Mouse (Mus musculus) embryonic stem cell, embryonic (primary cell): Measurements from ENCODE around the gene Arntl2.

Source experiments
- CTCF ChIA-PET, 4 experiments: fragments of 300-600 bp in 2 of 4; fragments of 350-600 bp in 2 of 4; sonication (Branson Sonifier 250); formaldehyde crosslinking; loops; one replicate each; lab custom pipeline; 2022; ENCODE audit warnings: inconsistent platforms in 2 of 4; lab: Charles Lee
- POLR2A ChIA-PET, 4 experiments: fragments of 300-600 bp in 2 of 4; fragments of 350-600 bp in 2 of 4; sonication (Branson Sonifier 250); formaldehyde crosslinking; loops; one replicate each; lab custom pipeline; 2022; ENCODE audit warnings: antibody characterized with exemption in 4 of 4, inconsistent platforms in 1 of 4; lab: Charles Lee

Gene Arntl2

DNA sequence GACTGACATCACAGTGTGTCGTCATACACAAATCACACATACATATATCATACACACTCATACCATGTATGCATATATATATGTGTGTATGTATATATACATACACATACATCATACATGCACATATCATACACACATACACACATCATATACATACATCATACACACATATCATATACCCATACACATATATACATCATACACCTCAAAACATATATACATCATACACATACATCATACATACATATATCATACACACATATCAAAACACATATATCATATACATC, 29.6 kb downstream of the Arntl2 start:
- CTCF ChIA-PET, result interaction anchor here (0.5 to 2.2 kb wide), 33 partner anchors 7 to 1127 kb away, joined by 3 to 9 read pairs (median 4); partner anchors contain the start of gene Rep15 (in 1 of the 4)
- POLR2A ChIA-PET, result no interaction called here

DNA sequence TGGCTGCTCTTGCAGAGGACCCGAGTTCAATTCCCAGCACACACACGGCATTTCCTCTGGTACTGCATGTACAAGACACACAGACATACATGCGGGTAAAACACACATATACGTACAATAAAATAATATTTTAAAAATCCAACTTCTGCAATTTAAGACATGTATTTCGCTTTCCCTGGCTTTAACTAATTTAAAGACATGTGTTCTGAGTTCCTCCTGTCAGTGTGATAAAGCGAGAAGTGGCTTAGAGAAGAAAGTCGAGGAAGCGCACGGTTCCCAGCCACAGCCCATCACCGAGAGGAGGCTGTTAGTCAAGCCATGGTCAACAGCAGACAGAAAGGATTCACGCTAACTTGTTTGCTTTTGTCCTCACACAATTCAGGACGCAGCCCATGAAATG, 35.5 kb downstream of the Arntl2 start:
- ChIA-PET CTCF (interaction anchor here in 2 of 4 experiments (1.0 to 3.6 kb wide), 2 partner anchors 147 to 163 kb away, joined by 3 to 31 read pairs; no protein-coding TSS in a partner anchor), POLR2A (no interaction called here)

DNA sequence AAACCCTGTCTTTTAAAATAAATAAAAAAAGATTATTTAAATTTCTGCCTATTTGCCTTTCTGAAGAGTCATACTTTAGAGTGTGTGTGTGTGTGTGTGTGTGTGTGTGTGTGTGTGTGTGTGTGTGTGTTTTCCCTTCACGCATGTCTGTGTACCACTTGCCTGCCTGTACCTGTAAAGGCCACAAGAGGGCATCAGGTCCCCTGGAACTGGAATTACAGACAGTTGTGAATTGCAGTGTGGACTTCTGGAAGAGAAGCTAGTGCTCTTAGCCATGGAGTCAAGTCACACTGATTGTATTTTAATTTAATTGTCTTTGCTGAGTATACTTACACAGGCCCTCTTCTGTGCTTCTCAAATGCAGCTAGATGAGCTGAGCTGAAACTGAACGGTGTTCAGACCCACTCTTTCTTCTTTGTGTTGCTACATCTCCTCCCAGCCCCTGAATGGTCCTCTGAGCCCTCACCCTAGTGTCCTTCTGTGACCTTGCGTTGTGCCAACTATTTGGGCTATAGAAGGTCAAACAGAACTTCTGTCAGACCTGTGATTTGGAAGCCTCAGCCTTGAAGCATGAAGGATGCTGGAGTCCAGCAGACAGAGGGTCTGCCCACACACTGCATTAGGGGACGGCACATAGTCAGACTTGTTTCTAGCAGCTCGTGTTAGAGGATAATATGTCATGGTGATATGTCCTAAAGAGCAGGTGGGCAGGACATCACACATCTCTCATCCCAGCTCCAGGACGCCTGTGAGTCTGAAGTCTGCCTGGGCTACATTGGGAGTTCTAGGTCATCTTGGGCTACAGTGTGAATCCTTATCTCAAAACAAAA, 37.8 kb downstream of the Arntl2 start:
- ChIA-PET POLR2A (interaction anchor here in 3 of 4 experiments (0.6 to 1.1 kb wide), 12 partner anchors 24 to 1548 kb away, joined by 3 to 8 read pairs (median 4); partner anchors contain the start of gene Ppfibp1 (in 1 of the 3)), CTCF (interaction anchor here (0.5 to 3.6 kb wide), 53 partner anchors 9 to 701 kb away, joined by 3 to 31 read pairs (median 4); partner anchors contain the start of genes Rep15 (in 1 of the 4) and Smco2 (in 1 of the 4))

DNA sequence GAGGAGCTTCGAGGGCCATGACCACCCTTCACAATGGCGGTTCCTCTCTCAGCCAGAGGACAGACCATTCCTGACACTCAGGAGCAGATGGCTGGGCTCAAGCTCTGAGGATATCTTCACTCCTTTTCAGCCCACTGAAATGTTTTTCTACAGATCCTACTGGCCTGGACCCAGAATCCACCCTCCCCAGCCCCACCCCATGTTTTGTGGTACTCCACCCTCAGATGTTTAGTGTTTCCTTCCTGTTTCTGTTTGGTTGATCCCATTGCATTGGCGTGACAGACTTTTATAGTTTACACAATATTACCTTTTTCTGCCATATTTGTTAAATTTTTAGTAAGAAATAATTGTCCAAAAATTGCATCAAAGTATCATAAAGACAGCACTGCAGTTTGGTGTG, 38.5 kb downstream of the Arntl2 start:
- CTCF ChIA-PET, result interaction anchor here in 3 of 4 experiments (0.6 to 3.6 kb wide), 12 partner anchors 9 to 456 kb away, joined by 3 to 31 read pairs (median 4); partner anchors contain the start of gene Rep15 (in 1 of the 3)
- POLR2A ChIA-PET, result no interaction called here

DNA sequence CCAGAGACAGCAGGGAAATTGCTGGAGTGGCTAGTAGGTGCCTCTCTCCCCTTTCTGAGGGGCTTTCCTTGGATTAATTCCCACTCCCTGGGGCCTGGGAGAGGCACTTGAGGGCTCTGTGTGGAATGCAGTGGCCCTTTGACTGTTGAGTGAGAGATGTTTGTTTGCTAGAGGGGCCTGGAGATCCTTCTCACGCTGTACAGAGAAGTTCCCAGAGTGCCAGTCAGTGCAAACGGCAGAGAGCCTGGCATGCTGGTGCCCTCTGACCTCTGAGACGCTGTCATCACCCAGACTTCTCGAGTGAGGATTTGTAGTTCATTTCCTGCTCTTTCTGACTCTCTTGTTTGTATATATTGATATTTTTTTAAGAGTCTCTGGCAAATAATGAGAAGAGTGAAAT, 39.9 kb downstream of the Arntl2 start:
- CTCF ChIA-PET, result interaction anchor here in 1 of 4 experiments (1.4 kb wide), 1 partner anchor 159 kb away, joined by 6 read pairs; no protein-coding TSS in a partner anchor
- POLR2A ChIA-PET, result no interaction called here

DNA sequence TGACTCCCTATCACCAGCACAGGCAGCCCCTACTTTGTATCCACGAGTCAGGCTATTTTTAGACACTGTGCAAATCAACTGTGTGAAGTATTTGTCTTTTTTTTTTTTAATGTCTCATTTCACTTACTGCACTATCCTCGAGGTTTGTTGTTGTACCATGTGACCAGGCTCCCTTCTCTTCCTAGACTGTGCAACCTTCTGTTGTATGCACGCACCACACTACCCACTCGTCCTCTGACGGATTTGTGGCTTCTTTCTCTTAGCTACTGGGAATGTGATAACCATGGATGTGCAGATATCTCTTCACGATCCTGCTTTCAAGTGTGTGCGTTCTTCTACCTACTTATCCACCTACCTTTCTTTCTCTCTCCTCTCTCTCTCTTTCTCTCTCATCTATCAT, 41.5 kb downstream of the Arntl2 start:
- CTCF ChIA-PET, result interaction anchor here in 2 of 4 experiments (0.6 to 1.3 kb wide), 2 partner anchors 222 to 1094 kb away, joined by 3 read pairs; no protein-coding TSS in a partner anchor
- POLR2A ChIA-PET, result interaction anchor here in 1 of 4 experiments (0.6 to 0.7 kb wide), 2 partner anchors 30 to 84 kb away, joined by 3 to 6 read pairs; no protein-coding TSS in a partner anchor

DNA sequence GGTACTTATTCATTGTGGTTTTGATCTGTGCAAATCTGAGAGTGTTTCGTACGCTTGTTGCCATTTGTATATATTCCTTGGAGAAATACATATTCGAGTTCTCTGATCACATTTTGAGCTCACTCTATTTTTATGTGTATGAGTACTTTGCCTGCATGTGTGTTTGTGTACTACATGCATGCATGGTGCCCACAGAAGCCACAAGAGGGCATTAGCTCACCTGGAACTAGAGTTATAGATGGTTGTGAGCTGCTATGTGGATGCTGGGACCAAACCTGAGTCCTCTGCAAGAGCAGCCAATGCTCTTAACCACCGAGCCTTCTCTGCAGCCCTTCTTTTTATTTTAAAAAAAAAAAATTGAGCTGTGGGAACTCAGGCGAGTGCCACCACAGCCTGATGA, 42.5 kb downstream of the Arntl2 start:
- CTCF ChIA-PET, result interaction anchor here in 3 of 4 experiments (0.6 to 1.3 kb wide), 7 partner anchors 16 to 1379 kb away, joined by 3 to 5 read pairs (median 3); no protein-coding TSS in a partner anchor
- POLR2A ChIA-PET, result no interaction called here

DNA sequence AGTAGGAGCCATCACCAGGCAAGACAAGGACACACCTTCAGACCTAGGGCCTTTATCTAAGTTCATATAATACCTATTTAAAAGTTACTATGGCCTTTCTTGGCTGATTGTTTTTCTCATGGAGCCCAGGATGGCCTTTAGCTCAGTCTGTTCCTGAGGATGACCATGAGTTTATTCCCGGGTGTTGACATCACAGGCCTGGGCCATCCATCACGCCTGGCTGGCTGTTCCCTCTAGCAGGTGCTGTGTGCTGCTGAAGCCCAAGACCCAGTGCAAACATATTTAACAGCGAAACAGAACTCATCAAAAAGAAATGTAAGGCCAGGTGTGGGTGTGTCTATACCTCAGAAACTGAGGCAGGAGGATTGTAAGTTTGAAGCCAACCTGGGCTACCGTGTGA, 43.0 kb downstream of the Arntl2 start:
- ChIA-PET POLR2A (no interaction called here), CTCF (interaction anchor here in 3 of 4 experiments (0.6 to 1.3 kb wide), 6 partner anchors 156 to 1378 kb away, joined by 3 to 5 read pairs (median 4); no protein-coding TSS in a partner anchor)

DNA sequence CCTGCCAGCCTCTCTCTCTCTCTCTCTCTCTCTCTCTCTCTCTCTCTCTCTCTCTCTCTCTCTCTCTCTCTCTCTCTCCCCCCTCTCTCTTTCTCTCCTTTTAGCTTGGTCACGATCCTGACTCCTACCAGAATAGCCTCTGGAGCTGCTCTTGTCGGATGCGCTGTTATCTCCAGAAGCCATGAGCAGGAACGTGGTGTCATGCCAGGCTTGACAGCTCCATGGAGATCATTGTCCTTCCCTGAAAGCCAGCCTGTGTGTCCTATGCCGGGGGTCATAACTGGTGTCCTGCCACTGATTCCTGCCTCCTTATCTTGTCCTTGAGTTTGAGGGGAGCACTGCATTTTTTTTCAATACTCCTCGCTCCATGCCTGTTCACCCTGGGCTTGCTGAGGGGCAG, 49.0 kb downstream of the Arntl2 start:
- ChIA-PET POLR2A (no interaction called here), CTCF (interaction anchor here in 3 of 4 experiments (0.6 to 1.5 kb wide), 4 partner anchors 11 to 1107 kb away, joined by 3 to 5 read pairs (median 4); no protein-coding TSS in a partner anchor)

DNA sequence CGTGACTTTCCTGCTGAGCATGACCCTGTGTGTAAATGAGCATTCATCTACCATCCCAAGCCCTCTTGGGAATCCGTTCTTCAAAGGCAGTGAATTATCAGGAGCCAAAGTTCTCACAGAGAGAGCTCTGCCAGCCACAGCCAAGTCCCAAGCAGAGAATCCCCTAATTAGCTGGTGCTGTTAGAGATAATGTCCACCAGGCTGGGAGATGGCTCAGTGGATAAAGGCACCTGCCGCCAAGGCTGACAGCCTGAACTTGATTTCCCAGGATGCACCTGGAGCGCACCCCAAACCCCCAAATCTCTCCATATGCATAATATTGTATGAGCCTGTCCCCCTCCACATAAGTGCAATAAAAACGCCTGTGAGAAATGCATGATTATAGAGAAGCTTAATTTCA, 49.5 kb downstream of the Arntl2 start:
- POLR2A ChIA-PET, result interaction anchor here in 1 of 4 experiments (1.2 kb wide), 1 partner anchor 43 kb away, joined by 3 read pairs; the partner anchor contains the start of gene Ppfibp1
- CTCF ChIA-PET, result interaction anchor here (0.6 to 1.6 kb wide), 6 partner anchors 12 to 1107 kb away, joined by 3 to 5 read pairs (median 4); partner anchors contain the start of gene Mansc4 (in 1 of the 4)

DNA sequence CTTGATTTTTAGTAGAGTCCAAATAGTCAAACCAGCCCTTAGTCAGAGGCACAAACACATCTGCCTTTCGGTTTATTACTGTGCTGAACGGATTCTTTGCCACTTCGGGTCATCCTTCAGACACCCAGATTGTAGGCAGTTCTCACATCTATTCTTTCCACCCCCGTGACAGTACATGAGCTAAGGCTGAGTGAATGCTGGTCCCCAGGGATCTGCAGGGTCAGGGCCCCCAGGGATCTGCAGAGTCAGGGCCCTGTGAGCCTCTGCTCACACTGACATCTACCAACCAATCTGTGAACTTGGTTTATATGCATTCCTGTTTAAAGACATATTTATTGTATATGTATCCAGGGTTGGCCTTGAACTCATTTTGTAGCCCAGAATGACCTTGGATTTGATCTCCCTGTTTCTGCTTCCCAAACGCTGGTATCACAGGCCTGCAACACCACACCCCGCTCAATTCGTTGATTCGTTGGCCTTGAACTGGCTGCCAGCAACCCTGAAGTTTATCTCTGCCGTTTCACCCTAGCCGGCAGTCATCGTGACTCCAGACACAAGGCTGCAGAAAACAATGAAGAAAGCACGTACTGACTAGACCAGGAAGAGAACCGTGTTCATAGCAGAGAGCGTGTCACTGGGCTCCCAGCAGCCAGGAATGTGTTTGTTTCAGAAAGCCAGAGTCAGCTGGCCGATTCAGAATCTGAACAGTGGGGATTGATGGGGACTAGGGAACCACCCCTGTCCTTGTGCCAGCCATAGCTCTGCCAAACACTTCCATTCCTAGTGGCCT, 50.3 kb downstream of the Arntl2 start:
- ChIA-PET CTCF (interaction anchor here (0.6 to 1.6 kb wide), 8 partner anchors 12 to 241 kb away, joined by 3 to 9 read pairs (median 4); partner anchors contain the start of gene Mansc4 (in 1 of the 4)), POLR2A (interaction anchor here in 1 of 4 experiments (0.7 to 1.2 kb wide), 2 partner anchors 42 to 215 kb away, joined by 3 read pairs; partner anchors contain the start of gene Ppfibp1)

DNA sequence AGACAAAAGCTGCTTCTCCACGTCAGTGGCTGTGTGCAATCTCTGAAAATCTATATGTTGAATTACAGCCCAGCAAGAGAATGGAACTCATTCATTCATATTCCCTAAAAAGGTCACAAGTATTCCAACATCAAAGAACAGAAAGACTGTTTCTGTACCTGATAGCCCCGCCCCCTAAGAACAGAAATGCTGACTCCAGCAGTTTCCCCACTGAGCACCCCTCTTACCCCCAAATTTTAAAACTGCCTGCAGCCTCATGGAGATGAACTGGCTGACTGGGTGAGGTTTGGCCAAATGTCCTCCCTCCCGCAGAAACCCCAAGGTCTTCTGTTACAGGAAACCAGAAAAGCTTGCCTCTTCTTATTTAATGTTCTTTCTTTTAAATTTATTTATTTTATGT, 51.5 kb downstream of the Arntl2 start:
- POLR2A ChIA-PET, result no interaction called here
- CTCF ChIA-PET, result interaction anchor here in 3 of 4 experiments (0.6 to 1.0 kb wide), 3 partner anchors 27 to 147 kb away, joined by 3 to 4 read pairs (median 3); no protein-coding TSS in a partner anchor

DNA sequence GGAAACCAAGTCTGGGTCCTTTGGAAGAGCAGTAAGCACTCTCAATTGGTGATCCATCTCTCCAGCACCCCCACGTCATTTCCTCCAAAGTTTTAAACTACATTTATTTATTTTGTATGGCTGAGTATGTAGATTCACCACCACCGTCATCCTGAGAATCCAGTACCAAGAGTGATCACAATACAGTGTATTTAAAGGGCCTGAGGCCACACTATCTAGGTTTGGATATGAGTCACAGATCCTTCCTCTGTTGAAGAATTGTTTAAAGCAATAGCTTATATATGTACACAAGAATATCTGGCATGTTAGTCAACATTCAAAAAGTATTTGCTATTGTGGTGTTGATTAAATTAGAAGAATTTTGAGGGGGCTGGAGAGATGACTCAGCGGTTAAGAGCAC, 52.4 kb downstream of the Arntl2 start:
- POLR2A ChIA-PET, result no interaction called here
- CTCF ChIA-PET, result no interaction called here

DNA sequence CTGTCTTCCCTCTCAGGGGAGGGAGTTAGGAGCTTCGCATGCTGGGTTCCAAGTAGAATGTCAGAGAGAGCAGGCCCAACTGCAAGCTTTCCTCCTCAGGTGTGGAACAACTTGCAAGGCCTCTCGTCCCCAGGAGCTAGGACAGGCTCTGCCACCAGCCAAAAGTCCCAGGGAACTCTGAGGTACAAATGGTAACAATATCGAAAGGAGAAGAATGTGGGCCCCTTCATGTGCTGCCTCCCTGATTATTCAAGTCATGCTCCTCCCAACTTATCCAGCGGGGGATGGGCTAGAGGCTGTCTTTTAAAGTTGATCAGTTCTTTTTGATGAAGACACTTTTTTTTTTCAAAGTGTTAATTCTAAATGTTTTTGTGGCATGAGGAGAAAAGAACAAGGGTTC, 54.2 kb downstream of the Arntl2 start, which contains the start of gene Smco2:
Gene Smco2, plus strand, starts transcription at position 55 of the 400 bp plus-strand sequence.
- POLR2A ChIA-PET, result interaction anchor here in 1 of 4 experiments (1.7 kb wide), 1 partner anchor 21 kb away, joined by 4 read pairs; no protein-coding TSS in a partner anchor

DNA sequence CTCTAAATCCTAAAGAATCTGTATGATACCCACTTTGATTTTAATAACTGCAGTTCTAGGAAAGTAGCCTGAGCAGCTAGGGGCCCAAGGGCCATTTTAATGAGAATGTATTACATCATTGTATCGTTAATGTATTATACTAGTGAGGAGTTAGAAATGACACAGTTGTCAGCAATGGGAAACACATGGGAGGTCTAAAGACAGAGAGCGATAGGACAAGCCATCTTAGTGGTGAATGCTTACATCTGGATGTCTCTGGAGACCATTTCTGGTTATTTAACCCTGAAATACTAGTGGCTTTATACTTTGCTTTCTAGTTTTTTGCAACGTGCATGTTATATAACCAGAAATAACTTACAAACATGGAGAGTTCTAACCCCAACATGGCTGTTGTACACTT, 56.1 kb downstream of the Arntl2 start:
- POLR2A ChIA-PET, result interaction anchor here in 1 of 4 experiments (0.6 kb wide), 1 partner anchor 287 kb away, joined by 3 read pairs; no protein-coding TSS in a partner anchor
- CTCF ChIA-PET, result no interaction called here

More for the DNA sequence above, 54.2 kb downstream of the Arntl2 start, which contains the start of gene Smco2:
- CTCF ChIA-PET, result interaction anchor here in 1 of 4 experiments (1.1 kb wide), 1 partner anchor 16 kb away, joined by 3 read pairs; no protein-coding TSS in a partner anchor

DNA sequence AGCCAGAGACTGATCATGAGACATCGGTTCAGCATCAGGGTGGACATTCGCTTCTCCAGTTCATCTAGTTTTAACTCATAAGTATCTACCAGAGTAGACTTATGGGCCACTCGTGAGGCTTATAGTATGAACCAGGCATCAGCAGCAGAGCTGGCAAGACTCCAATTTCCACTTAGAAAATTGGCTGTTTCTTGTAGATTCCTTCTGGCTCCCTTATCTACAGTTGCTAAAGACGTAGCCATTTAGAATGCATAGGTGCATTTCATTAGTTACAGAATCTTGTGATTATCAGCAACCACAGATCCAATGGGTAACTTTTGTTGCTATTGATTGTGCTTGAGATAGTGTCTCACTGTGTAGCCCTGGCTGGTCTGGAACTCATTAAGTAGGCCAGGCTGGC, 56.9 kb downstream of the Arntl2 start:
- CTCF ChIA-PET, result interaction anchor here in 1 of 4 experiments (0.7 kb wide), 1 partner anchor 19 kb away, joined by 4 read pairs; no protein-coding TSS in a partner anchor
- POLR2A ChIA-PET, result no interaction called here

DNA sequence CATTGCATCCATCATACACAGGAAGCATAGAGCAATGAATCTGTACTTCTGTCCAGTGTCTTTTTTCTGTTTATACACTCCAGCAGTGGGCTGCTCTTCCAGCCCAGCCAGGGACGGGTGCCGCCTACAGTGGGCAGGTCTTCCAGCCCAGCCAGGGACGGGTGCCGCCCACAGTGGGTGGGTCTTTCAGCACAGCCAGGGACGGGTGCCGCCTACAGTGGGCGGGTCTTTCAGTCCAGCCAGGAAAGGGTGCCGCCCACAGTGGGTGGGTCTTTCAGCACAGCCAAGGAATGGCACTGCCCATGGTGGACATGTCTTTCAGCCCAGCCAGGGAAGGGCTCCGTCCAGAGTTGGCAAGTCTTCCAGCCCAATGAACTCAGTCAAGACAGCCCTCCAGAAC, 59.3 kb downstream of the Arntl2 start:
- CTCF ChIA-PET, result no interaction called here
- POLR2A ChIA-PET, result interaction anchor here in 1 of 4 experiments (0.7 kb wide), 1 partner anchor 34 kb away, joined by 3 read pairs; no protein-coding TSS in a partner anchor

DNA sequence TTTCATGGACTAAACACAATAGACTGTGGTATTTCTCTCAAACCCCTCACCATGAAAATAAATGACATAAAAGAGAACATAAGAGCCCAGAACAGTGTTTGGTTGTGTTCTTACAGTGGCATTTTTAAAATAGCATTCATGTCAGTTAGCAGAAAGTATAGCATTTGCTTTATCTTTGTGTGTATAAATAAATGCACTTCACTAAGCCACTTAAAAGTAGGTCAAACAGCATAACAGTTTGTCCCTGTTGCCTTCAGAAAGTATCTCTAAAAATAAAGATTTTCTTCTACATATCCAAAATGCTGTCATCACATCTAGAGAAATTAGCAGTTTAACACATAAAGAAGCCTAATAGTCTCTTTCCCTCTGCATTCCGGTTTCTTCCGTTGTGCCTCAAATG, 61.5 kb downstream of the Arntl2 start:
- POLR2A ChIA-PET, result interaction anchor here in 1 of 4 experiments (1.0 kb wide), 1 partner anchor 24 kb away, joined by 3 read pairs; no protein-coding TSS in a partner anchor

More for the DNA sequence above, 61.5 kb downstream of the Arntl2 start:
- CTCF ChIA-PET, result no interaction called here
